Mouse (Mus musculus) testis, adult 2 months (tissue): Measurements from ENCODE around the gene Tnrc6c.

Experiments
- CTCF ChIP-seq: fragments of 200-500 bp; IDR thresholded peaks from 2 replicates; pipeline ENCODE4 v1.5.1; 2012; ENCODE audit warnings: low read depth, mild to moderate bottlenecking, inconsistent platforms, low read length, moderate library complexity; ENCODE audit not compliant: control insufficient read depth, insufficient read depth, insufficient replicate concordance
- POLR2A ChIP-seq: fragments of 200-500 bp; IDR thresholded peaks from 2 replicates; pipeline ENCODE4 v1.6.1; 2012; ENCODE audit warnings: low read depth, mild to moderate bottlenecking, inconsistent platforms, low read length, moderate library complexity; ENCODE audit not compliant: control insufficient read depth

- TF ChIP-seq CTCF: no peak
- no peak for TF ChIP-seq POLR2A
Measured at GRCm38 (mm10) chr11:117729798-117730489, 75.9 kb downstream of the Tnrc6c start.
